Mouse (Mus musculus) small intestine, adult 2 months (tissue): ENCODE measurements around the gene Hist1h2bc. TPM values are rescaled to one million over a fixed set of nuclear protein-coding genes. Genes with fewer than 3 reads are reported as not detected.
"Not testable (repeated sequence)": the region's sequence is repeated elsewhere in the genome, so short reads cannot be mapped to it uniquely, and the experiment has no call there.

Experiments
- H3K27ac ChIP-seq: fragments of 200-500 bp; 2 replicates; pipeline ENCODE4 v1.5.1; 2012; ENCODE audit warnings: low read depth, low read length, control low read depth, inconsistent platforms; ENCODE audit not compliant: insufficient read depth
- H3K27me3 ChIP-seq: fragments of 200-500 bp; 2 replicates; pipeline ENCODE4 v1.6.1; 2012; ENCODE audit warnings: mild to moderate bottlenecking, moderate library complexity, low read length, inconsistent platforms; ENCODE audit not compliant: control insufficient read depth, insufficient read depth
- H3K36me3 ChIP-seq: fragments of 200-500 bp; 2 replicates; pipeline ENCODE4 v1.6.1; 2012; ENCODE audit warnings: mild to moderate bottlenecking, low read length, control low read depth, inconsistent platforms; ENCODE audit not compliant: control insufficient read depth, insufficient read depth
- H3K4me1 ChIP-seq: fragments of 200-500 bp; 2 replicates; pipeline ENCODE4 v1.6.1; 2012; ENCODE audit warnings: low read length, inconsistent platforms, mixed read lengths; ENCODE audit not compliant: control insufficient read depth, insufficient read depth, insufficient read length
- H3K4me3 ChIP-seq: fragments of 200-500 bp; 2 replicates; pipeline ENCODE4 v1.5.1; 2012; ENCODE audit warnings: low read depth, mild to moderate bottlenecking, control low read depth, inconsistent platforms, low read length, moderate library complexity
- CTCF ChIP-seq: fragments of 200-500 bp; IDR thresholded peaks from 2 replicates; pipeline ENCODE4 v1.5.1; 2012; ENCODE audit warnings: low read depth, mild to moderate bottlenecking, control low read depth, inconsistent platforms, low read length, moderate library complexity, mixed read lengths; ENCODE audit not compliant: insufficient replicate concordance, insufficient read length; ENCODE audit errors: extremely low read depth
- POLR2A ChIP-seq: fragments of 200-500 bp; IDR thresholded peaks from 2 replicates; pipeline ENCODE4 v1.6.1; 2012; ENCODE audit warnings: low read depth, mild to moderate bottlenecking, control low read depth, inconsistent platforms, low read length, moderate library complexity
- WGBS: fragments of 180-500 bp; shearing (Covaris S2); methylation state at CpG from one replicate; pipeline ENCODE4 v1.1.7; 2018; 5-methylcytosine and 5-hydroxymethylcytosine counted together
- polyA plus RNA-seq: library from polyadenylated mRNA; depleted of rRNA; stranded (reverse); fragments of >200 nt; gene quantifications from 2 replicates; pipeline ENCODE4 v1.2.3, GENCODE M21; 2012

Gene Hist1h2bc
- polyA plus RNA-seq, 1 experiment: 772 TPM

GRCm38 (mm10) chr13:23709714-23710373 is 25.8 kb downstream of the Hist1h2bc start:
- 18% methylated on average over 15 of the region's 15 CpGs for WGBS
- peak overlapping the region; percentile 61 for H3K27ac ChIP-seq
- no peaks in the 10 kb centered on the region for H3K27me3 ChIP-seq
- H3K36me3 ChIP-seq: no peaks in the 10 kb centered on the region
- no peaks in the 10 kb centered on the region; the same call in 1 of the 2 replicates for H3K4me1 ChIP-seq
- TF ChIP-seq CTCF (no peak), POLR2A (no peak)
- H3K4me3 ChIP-seq: peak overlapping the region; percentile 73

- H3K27ac ChIP-seq: peak within 1 kb of the TSS; percentile 61
Observed at GRCm38 (mm10) chr13:23710374-23711089, 26.5 kb downstream of the Hist1h2bc start, which contains the start of gene Hfe. Hfe (minus strand) TSS chr13:23710854.

GRCm38 (mm10) chr13:23716261-23717042 is 32.5 kb downstream of the Hist1h2bc start:
- Histone ChIP-seq H3K27me3 (no peaks in the 10 kb centered on the region), H3K4me1 (no peaks in the 10 kb centered on the region), H3K27ac (no peak overlapping the region), H3K36me3 (no peaks in the 10 kb centered on the region), H3K4me3 (no peak overlapping the region)
- TF ChIP-seq POLR2A (no peak), CTCF (no peak)
- 71% methylated on average over 5 of the region's 5 CpGs for WGBS

More at GRCm38 (mm10) chr13:23710374-23711089, 26.5 kb downstream of the Hist1h2bc start, which contains the start of gene Hfe:
- Histone ChIP-seq H3K4me1 (no peaks in the 10 kb centered on the region; the same call in 1 of the 2 replicates), H3K36me3 (no peaks in the 10 kb centered on the region), H3K4me3 (peak within 1 kb of the TSS; percentile 73), H3K27me3 (no peaks in the 10 kb centered on the region)
- TF ChIP-seq CTCF: no peak
- TF ChIP-seq POLR2A: 0 out of 2 replicates have a peak, but pooled peaks have one; percentile 42
- 2% methylated on average over 17 of the region's 17 CpGs for WGBS

GRCm38 (mm10) chr13:23717176-23717575 is 33.2 kb downstream of the Hist1h2bc start:
- H3K4me3 ChIP-seq: no peak overlapping the region
- 75% methylated on average over 11 of the region's 11 CpGs for WGBS
- H3K27ac ChIP-seq: peak overlapping the region; percentile 53
- no peaks in the 10 kb centered on the region for H3K4me1 ChIP-seq
- no peaks in the 10 kb centered on the region for H3K36me3 ChIP-seq
- no peak for TF ChIP-seq POLR2A
- no peak for TF ChIP-seq CTCF
- H3K27me3 ChIP-seq: no peaks in the 10 kb centered on the region

- H3K4me1 ChIP-seq, H3K36me3 ChIP-seq, H3K4me3 ChIP-seq, H3K27me3 ChIP-seq: not testable (repeated sequence)
- WGBS: 31% methylated on average over 2 of the region's 2 CpGs
- peak overlapping the region; percentile 53 for H3K27ac ChIP-seq
Observed at GRCm38 (mm10) chr13:23717593-23718245, 33.7 kb downstream of the Hist1h2bc start.

GRCm38 (mm10) chr13:23724239-23724638 is 40.2 kb downstream of the Hist1h2bc start:
- no peaks in the 10 kb centered on the region for H3K36me3 ChIP-seq
- peaks cover 7% of the 10 kb centered on the region; the same call in 1 of the 2 replicates for H3K4me1 ChIP-seq
- no peak for TF ChIP-seq CTCF
- TF ChIP-seq POLR2A: no peak
- no peak overlapping the region for H3K4me3 ChIP-seq
- no peak overlapping the region for H3K27ac ChIP-seq
- no peaks in the 10 kb centered on the region for H3K27me3 ChIP-seq
- 85% methylated on average over 4 of the region's 4 CpGs for WGBS

- TF ChIP-seq CTCF (no peak), POLR2A (no peak)
- Histone ChIP-seq H3K4me3 (no peak overlapping the region), H3K4me1 (peaks cover 9% of the 10 kb centered on the region; the same call in 1 of the 2 replicates), H3K36me3 (no peaks in the 10 kb centered on the region), H3K27ac (no peak overlapping the region), H3K27me3 (no peaks in the 10 kb centered on the region)
- 55% methylated on average over 1 of the region's 1 CpGs for WGBS
Observed at GRCm38 (mm10) chr13:23725213-23725612, 41.2 kb downstream of the Hist1h2bc start.
